Mouse (Mus musculus) E14TG2a.4 (cell line): ENCODE data around the gene Crebrf.

Experiments
- CTCF ChIP-seq: conservative IDR thresholded peaks from 2 replicates; pipeline ENCODE4 v1.5.1; 2014; ENCODE audit warnings: low read length
- NANOG ChIP-seq: IDR thresholded peaks from 2 replicates; pipeline ENCODE4 v1.6.1; 2014; ENCODE audit warnings: borderline replicate concordance, low read length, mixed read lengths
- POU5F1 ChIP-seq: IDR thresholded peaks from 2 replicates; pipeline ENCODE4 v1.6.1; 2014; ENCODE audit warnings: low read length, borderline replicate concordance

DNA sequence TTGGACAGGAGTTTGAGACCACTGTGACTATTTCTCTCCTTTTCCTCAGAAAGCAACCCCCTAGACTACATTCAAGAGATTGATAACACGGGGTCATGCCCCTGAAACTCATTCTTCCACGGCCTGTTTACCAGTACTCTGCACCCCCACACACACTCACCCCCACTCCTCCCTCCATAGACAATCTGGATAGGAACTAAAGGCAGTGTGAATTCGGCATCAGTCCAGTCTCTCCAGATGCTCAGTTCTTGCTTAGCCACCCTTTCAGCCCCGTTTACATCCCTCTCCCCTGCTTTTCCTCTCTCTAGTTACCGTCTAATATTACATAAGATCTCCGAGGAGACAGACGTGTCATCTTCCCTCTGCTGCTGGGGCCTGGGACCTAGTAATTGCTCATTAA lies 21.3 kb upstream of the Crebrf start:
- no peak for TF ChIP-seq CTCF
- no peak for TF ChIP-seq NANOG
- TF ChIP-seq POU5F1: no peak
